Mouse (Mus musculus) spleen, postnatal 36 days (tissue): ENCODE data around the gene Col8a1.

Source experiments
- DNase-seq, 2 experiments: peaks; one replicate each; pipeline ENCODE4 v3.0.0; 2022; ENCODE audit warnings: low spot score in 2 of 2, mixed read lengths in 1 of 2

Gene Col8a1

DNA sequence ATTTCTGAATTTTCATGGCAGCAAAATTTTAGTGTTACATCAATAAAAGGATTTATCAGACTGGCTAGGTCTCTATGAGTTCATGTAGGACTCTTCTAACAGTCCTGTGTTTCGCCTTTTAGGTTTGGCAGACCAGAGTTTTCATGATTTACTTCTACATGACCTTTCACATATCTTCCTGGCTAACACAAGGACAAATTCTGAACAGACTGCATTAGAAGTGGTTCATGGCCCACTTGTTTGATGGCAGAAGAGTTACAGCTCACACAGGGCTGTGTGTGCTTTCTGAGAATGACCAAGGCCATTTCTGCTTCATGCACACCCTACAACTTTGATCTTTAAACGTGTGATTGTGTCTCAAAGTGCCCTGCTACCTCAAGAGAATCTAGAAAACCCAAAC lies 82.3 kb downstream of the Col8a1 start:
- DNase-seq, result no peak

DNA sequence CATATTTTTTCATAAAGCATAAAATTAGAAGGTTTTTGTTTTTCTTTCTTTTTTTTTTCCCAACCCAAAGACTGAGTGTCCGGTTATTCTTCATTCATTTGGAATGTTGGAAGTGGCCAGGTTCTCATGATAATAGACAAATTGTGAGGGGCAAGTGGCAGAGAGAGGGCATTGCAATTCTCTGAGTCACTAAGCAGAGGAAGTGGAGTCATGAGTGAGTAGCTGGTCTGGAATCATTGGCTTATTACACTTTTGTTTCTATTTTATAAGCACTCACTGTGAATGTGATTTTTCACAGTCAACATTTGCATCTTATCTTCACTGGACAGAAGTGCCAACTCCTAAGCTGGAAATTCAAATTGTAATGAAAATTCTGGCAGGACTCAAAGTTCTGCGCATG lies 82.9 kb downstream of the Col8a1 start:
- DNase-seq, result no peak

DNA sequence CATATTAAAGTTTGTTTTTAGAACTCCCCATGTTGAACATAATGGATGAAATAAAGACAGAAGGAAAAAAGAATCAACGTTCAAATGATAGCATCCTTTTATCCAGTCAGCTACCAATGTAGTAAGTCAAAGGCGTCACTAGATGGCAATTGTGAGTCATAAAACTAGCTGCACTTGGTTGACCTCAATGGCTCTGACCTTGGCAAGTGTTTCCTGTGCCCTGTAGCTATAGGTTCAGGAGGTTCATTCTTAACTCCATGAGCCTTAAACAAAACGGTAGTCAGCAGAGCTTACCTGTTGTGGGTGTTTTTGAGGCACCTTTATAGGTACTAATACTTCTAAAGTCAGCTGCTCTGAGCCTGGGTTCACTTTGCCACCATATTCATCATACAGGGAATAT lies 85.2 kb downstream of the Col8a1 start:
- no peak for DNase-seq

DNA sequence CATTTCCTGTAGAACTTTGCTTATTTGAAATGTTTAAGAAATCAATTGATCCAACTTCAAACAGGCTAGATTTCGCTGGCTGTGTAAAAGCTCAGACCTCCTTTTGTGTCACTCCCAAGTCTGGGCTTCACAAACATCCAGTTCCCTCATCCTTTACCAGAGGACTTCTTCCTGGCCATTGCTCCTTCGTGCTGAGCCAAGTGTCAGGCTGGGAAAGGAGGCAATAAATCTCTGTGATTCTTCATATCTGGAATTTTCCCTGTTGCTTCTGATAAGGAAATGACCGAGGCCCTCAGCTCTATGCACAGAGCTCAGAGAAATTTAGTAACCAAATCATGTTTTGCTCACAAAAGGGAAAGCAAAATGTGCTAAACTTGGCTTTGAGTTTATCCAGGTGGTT lies 91.9 kb downstream of the Col8a1 start:
- DNase-seq, result no peak

DNA sequence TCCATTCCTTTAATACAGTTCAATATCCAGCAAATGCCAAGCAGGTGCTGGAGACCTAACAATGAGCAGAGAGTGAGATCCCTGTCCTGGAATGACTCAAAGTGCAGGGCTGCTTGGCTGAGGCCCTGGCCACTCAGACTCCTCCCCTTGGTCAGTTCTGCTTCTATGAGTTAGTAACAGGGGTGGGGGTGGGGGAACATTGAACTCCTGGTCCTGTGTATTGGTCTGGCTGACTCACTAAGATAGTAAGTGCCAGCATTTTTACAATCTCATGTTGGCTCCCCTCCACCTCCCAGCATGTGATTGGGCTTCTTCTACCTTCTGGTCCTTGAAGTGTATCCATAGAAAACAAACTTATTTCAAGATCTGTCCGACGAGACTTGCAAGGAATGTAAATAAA lies 104.6 kb downstream of the Col8a1 start:
- DNase-seq, result no peak

DNA sequence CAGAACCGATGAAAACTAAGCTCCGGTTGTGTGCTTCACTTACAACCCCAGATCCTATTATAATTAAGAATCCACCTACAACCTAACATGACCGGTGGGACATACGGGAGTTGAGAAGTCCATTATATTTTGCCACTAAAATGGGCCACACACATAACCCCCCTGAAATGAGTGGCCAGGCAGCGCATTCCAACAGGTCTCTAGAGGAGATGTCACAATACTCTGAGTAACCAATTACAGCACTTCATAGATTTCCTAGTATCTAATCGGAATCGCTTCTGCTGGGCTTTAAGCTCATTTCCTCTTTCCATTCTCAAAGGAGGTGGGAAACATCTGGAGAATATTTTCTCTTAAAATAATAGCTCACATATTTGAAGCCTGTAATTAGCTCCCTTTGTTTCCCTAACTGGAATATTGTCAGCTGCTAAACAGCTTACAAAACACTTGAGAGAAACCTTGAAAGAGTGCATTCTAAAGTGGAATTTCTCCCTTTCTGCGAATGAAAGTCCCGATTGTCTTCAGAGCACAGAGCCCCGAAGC lies 113.1 kb downstream of the Col8a1 start:
- no peak for DNase-seq

DNA sequence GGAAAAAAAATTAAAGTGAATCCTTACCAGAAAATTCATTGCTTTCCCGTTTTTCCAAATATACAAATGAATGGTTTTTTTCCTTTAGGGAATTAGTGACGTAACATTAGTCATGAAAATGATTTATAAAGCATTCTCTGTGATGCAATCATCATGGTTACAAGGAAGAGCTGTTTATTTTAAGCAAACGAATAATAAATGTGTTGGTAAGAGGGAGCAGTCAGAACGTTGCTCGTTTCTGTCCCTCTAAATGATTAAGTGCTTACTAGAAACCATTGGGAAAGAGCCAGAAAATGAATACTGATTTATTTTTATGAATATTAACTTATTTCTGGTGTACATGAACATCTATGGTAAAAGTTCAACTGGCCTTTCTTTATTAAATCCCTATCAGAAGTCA lies 119.8 kb downstream of the Col8a1 start:
- DNase-seq, result no peak

DNA sequence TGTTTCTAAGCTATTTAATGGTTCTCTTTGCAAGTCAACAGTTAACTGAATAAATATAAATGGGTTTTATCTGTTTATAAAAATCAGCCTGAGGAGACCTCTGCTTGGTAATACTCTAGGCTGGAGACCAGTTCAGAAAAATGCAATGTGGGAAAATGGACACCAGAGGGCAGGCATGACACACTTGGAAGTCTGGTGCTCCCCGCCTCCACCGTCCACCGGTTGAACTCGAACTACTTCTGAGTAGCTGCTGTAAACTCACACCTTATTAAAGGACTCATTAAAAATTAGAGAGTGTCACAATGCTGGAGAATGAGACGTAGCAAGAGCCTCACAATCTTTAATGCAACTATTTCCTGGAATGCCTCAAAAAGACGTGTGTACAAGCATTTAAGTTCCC lies 120.3 kb downstream of the Col8a1 start:
- DNase-seq, result peak; percentile 34 to 38

GRCm38 (mm10) chr16:57611768-57612167 lies 142.8 kb downstream of the Col8a1 start:
- DNase-seq, result peak in 1 of 2 experiments; percentile 4

GRCm38 (mm10) chr16:57606444-57607227 lies 147.9 kb downstream of the Col8a1 start, which contains the start of gene Cmss1:
Gene Cmss1 (minus strand): TSS chr16:57606864.
- DNase-seq, result peak; percentile 71

DNA sequence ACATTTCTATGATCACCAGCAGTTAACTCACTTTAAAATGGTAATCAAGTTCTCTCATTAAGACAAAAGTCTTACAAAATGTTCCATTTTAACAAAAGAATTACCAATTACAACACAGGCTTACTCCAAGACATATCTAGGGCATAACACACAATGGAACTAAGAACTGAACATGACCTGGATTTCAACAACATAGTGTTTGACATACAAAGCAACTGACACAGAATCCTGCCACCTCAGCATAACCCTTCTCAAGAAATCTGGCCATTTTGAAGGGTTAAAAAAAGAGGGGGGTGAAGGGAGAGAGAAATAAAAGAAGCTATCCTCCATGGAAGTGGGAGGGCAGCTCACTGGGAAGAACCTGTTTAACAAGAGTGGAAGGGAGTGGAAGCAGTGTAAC lies 153.5 kb downstream of the Col8a1 start:
- no peak for DNase-seq

DNA sequence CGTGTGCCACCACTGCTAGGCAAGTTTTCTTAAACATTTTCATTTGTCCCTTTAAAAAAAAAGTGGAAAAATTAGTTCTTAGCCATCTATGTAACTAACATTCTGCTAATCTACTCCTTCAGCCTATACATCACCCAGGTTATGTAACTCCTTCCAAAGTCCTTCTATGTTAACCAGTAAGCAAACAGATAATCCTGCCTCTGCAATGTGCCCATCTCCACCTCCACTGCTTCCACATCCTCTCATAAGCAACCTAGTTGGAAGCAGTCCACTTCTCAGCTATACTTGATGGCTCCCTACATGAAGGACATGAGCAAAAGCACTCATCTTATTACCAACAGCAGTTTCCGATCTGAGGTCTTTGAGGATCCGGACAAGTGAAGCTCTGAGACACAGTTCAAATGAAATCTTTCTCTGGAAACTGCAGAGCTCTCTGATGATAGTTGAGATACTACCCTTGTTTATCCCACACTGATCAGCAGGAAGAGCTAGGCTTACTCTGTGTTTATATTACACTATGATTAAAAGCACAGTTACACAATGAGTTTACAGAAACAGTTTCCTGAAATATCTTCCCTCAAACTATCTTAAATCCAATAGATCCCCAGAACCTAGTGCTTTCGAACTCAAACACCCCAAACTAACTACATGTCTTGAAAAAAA lies 157.1 kb downstream of the Col8a1 start:
- no peak for DNase-seq

GRCm38 (mm10) chr16:57593422-57594157 lies 160.9 kb downstream of the Col8a1 start:
- peak; percentile 15 to 52 for DNase-seq

DNA sequence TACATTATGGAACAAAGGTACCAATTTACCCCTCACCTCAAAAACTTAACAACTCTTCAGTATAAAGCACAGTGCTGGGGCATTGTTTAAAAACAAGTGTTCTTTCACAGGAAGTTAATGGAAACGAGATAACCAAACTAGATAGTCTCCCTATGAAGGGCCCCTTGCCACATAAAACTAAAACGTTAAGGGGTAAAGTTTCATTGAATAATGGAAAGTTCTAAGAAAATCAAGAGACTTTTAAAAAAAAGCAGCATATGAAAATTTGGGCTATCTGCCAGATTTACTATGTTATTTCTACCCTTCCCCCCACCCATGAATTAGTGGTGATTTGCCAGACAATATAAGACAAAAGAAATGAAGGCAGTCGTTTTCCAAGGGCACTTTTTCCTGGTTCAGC lies 169.3 kb downstream of the Col8a1 start:
- DNase-seq, result no peak

GRCm38 (mm10) chr16:57582008-57582407 lies 172.5 kb downstream of the Col8a1 start:
- DNase-seq, result no peak

DNA sequence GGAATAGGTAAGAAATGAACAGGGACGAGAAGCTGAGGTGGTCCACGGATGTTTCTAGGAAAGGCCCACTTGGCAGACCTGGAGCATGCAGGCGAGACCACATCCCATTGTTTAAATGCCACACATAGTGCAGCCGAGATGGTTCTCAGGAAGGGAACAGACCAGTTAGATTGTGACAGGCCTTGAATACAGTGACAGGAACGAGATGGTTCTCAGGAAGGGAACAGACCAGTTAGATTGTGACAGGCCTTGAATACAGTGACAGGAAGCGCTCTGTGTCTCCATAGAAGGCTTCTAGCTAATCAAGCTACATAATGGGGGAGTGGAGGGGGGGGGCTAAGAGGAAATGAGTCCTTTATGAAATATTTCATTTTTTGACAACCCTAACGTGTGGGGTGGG lies 174.5 kb downstream of the Col8a1 start:
- DNase-seq, result no peak

DNA sequence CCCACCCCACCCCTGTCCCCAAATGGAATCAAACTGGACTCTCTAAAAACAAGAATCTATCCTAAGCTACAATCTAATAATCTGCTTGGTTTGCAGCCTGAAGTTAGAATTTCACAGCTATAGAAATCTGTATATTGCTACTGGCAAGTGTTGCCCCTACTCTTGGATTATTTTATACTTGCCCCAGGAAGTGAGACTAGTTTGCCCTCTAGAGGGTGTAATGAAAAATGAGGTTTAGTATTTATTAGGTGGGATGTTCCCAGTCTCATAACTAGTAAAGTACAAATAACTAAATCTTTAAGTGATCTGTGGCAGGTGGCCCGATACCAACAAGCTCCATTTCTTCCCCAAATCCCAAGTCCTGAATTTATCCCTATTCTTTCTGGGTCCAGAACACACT lies 177.0 kb downstream of the Col8a1 start:
- no peak for DNase-seq

DNA sequence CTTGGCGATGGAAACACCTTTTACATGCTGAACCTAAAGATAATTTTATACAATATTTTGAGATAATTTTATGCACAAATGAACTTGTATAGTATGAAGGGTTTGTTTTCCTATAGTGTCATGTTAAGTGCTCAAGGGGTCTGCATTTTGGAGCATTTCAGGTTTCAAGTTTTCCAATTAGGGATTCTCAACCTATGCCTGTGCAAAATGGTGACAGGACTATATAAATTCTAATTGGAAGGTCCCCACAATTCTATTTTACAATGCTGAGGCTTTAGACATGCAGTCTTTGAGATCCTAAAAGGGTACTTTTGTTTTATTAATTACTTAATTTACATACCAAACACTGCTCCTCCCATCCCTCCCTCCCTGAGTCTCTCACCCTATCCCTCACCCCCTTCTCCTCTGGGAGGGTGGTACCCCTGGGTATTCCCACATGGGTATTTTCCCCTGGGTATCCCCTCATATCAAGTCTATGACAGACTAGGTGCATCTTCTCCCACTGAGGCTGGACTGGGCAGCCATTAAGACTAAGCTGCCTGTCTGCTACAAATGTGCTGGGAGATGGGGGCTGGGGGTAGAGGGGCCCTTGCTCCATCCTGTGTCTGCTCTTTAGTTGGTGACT lies 178.7 kb downstream of the Col8a1 start:
- DNase-seq, result no peak
